Mouse (Mus musculus) heart, embryonic 12.5 days (tissue): ENCODE data around the gene Mindy4. TPM values are rescaled to one million over a fixed set of nuclear protein-coding genes. Genes with fewer than 3 reads are reported as not detected.

Source experiments
- ATAC-seq: fragments of 200-750 bp; cut with Nextera tagmentation; 2 replicates; pipeline ENCODE4 v1.8.0; 2017; ENCODE audit warnings: moderate TSS enrichment, moderate library complexity; ENCODE audit not compliant: insufficient number of reproducible peaks, low FRiP score
- H3K27ac ChIP-seq: fragments of 300-500 bp; sonication (generic); 2 replicates; pipeline ENCODE4 v1.5.1; 2016; ENCODE audit warnings: mild to moderate bottlenecking, moderate library complexity; ENCODE audit not compliant: poor library complexity, severe bottlenecking
- H3K27me3 ChIP-seq: fragments of 300-500 bp; sonication (generic); replicated peaks from 2 replicates; pipeline ENCODE4 v1.6.1; 2016; ENCODE audit warnings: mild to moderate bottlenecking, moderate library complexity
- H3K36me3 ChIP-seq: fragments of 300-500 bp; sonication (generic); 2 replicates; pipeline ENCODE4 v1.6.1; 2016; ENCODE audit warnings: mild to moderate bottlenecking, moderate library complexity
- H3K4me1 ChIP-seq: fragments of 300-500 bp; sonication (generic); replicated peaks from 2 replicates; pipeline ENCODE4 v1.6.1; 2016; ENCODE audit warnings: mild to moderate bottlenecking
- H3K4me2 ChIP-seq: fragments of 300-500 bp; sonication (generic); 2 replicates; pipeline ENCODE4 v1.6.1; 2016; ENCODE audit warnings: mild to moderate bottlenecking, moderate library complexity
- H3K4me3 ChIP-seq: fragments of 300-500 bp; sonication (generic); 2 replicates; pipeline ENCODE4 v1.5.1; 2016; ENCODE audit warnings: mild to moderate bottlenecking
- H3K9ac ChIP-seq: fragments of 300-500 bp; sonication (generic); 2 replicates; pipeline ENCODE4 v1.6.1; 2016; ENCODE audit warnings: mild to moderate bottlenecking, moderate library complexity
- H3K9me3 ChIP-seq: fragments of 300-500 bp; sonication (generic); replicated peaks from 2 replicates; pipeline ENCODE4 v1.6.1; 2016; ENCODE audit warnings: mild to moderate bottlenecking, moderate library complexity
- WGBS: fragments of 180-500 bp; shearing (Covaris S2); methylation state at CpG from one replicate; pipeline ENCODE4 v1.1.7; 2016; 5-methylcytosine and 5-hydroxymethylcytosine counted together
- polyA plus RNA-seq: library from polyadenylated mRNA; unstranded; fragments of >200 nt; fragmentation: Nextera tagmentation; extraction: Ambion mirVana; gene quantifications from 2 replicates; pipeline ENCODE4 v1.2.1, GENCODE M21; 2016

The Mindy4 gene
- polyA plus RNA-seq, 1 experiment from 2014 or later, result 7.8 TPM

DNA sequence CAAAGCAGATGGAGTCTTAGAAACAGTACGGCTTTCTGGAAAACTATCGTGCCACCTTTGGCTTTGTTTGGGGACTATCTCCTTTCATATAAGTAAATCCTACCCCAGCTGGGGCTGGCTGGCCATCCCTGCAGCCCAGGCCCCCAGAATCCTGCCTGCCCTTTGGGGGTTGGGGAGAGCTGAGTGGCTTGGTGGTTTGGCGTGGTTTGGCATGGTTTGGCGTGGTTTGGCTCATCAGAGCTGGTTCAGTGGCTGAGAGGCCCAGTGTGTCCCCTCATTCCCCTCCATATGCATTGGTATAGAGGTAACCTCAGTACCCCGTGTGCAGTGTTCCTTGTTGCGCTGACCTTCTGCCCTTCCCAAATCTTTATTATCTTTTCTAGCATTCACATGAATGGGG, 74.9 kb downstream of the Mindy4 start:
- Histone ChIP-seq H3K27ac (no peak overlapping the region), H3K9me3 (peaks cover 4% of the 10 kb centered on the region; the same call in 1 of the 2 replicates), H3K9ac (no peak overlapping the region), H3K27me3 (no peaks in the 10 kb centered on the region; the same call in none of the 2 replicates), H3K4me1 (peaks cover 55% of the 10 kb centered on the region), H3K4me3 (no peak overlapping the region), H3K4me2 (no peak overlapping the region), H3K36me3 (0 out of 2 replicates have a peak, but pooled peaks cover 2% of the 10 kb centered on the region)
- ATAC-seq, result no peak
- WGBS, result 76% methylated on average over 6 of the region's 6 CpGs

DNA sequence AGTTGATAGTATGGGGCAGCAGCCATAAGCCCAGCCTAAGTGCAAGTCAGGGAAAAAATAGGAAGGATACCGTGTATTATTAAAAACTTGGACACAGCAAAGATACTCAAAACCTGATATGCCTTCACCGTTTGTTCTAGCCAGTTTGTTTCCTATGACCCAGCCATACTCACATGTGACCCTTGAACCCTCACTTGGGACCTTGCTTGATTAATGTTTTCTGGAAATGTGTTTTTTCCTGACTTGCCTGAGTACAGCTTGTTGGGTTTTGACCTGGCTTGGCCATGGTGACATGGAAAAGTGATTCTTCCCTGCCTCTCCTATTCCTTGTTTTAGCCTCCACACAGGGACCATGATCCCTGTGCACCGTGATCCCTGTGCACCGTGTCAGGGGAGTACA, 75.3 kb downstream of the Mindy4 start:
- Histone ChIP-seq H3K4me3 (no peak overlapping the region), H3K9me3 (peaks cover 8% of the 10 kb centered on the region; the same call in 1 of the 2 replicates), H3K4me1 (peaks cover 51% of the 10 kb centered on the region), H3K27ac (no peak overlapping the region), H3K36me3 (0 out of 2 replicates have a peak, but pooled peaks cover 3% of the 10 kb centered on the region), H3K4me2 (no peak overlapping the region), H3K9ac (no peak overlapping the region), H3K27me3 (no peaks in the 10 kb centered on the region; the same call in none of the 2 replicates)
- WGBS, result 78% methylated on average over 4 of the region's 4 CpGs
- ATAC-seq, result no peak

DNA sequence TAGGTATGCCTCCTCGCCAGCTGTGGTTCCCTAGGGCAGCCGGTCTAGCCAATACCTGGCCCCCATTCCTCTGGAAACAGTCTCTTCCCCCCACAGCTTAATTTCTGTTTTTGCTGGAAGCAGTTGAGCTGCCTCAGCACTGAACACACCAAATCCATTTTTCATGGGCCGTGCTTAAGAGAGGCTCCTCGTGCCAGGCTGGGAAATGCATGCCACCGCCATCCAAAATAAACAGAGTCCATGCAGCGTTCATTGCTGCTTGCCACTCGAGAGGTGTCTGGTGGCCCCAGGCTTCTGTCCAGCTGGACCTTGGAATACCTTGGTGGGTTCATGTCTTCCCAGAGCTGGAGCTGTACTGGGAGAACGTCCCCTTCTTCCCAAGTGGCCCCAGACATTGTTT, 77.8 kb downstream of the Mindy4 start:
- H3K27me3 ChIP-seq, result no peaks in the 10 kb centered on the region; the same call in none of the 2 replicates
- H3K4me2 ChIP-seq, result no peak overlapping the region
- no peak for ATAC-seq
- H3K9me3 ChIP-seq, result peaks cover 8% of the 10 kb centered on the region; the same call in 1 of the 2 replicates
- no peak overlapping the region for H3K9ac ChIP-seq
- H3K27ac ChIP-seq, result no peak overlapping the region
- WGBS, result 86% methylated on average over 8 of the region's 8 CpGs
- 0 out of 2 replicates have a peak, but pooled peaks cover 3% of the 10 kb centered on the region for H3K36me3 ChIP-seq
- peaks cover 31% of the 10 kb centered on the region for H3K4me1 ChIP-seq
- no peak overlapping the region for H3K4me3 ChIP-seq

DNA sequence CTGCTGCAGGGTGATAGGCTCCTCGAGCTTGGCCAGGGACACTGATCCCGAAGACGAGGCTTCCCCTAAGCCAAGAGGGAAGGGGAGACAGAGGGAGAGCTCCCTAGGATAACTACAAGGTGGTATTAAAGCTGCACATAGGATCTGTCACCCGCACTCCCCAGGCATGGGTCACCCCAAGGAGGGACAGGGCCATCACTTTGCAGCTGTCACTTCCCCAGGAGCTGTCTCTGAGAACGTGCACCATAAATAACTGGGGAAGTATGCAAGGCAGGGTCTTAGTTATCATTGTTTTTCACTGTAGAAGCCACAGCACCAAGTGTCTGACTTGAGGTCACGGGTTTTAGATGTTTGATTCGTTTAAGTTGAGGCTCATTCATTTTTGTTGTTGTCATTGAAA, 78.5 kb downstream of the Mindy4 start:
- Histone ChIP-seq H3K9me3 (peaks cover 8% of the 10 kb centered on the region; the same call in 1 of the 2 replicates), H3K4me2 (no peak overlapping the region), H3K4me1 (peaks cover 24% of the 10 kb centered on the region), H3K4me3 (no peak overlapping the region), H3K9ac (no peak overlapping the region), H3K27ac (no peak overlapping the region), H3K27me3 (no peaks in the 10 kb centered on the region; the same call in none of the 2 replicates), H3K36me3 (0 out of 2 replicates have a peak, but pooled peaks cover 3% of the 10 kb centered on the region)
- ATAC-seq, result no peak
- 58% methylated on average over 7 of the region's 7 CpGs for whole genome bisulfite sequencing

DNA sequence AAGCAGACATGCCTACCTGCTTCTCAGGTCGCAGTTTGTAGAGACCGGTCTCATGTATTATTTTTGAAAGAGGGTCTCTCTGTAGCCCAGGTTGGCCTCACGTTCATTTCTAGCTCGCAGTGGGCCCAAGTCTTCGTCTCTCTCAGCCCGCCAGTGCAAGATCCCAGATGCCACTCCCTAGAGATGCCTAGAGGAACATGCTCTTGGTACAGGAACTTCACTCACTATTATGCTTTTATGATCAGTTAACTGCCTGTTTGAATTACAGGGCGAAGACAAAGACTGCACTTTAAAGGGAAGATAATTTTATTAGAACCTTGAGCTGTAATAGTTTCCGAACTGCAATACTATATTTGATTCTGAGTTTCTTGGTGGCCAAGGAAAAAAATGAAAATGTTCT, 79.2 kb downstream of the Mindy4 start:
- Histone ChIP-seq H3K27me3 (no peaks in the 10 kb centered on the region; the same call in 1 of the 2 replicates), H3K4me3 (no peak overlapping the region), H3K27ac (no peak overlapping the region), H3K36me3 (0 out of 2 replicates have a peak, but pooled peaks cover 3% of the 10 kb centered on the region), H3K9me3 (peaks cover 8% of the 10 kb centered on the region; the same call in 1 of the 2 replicates), H3K9ac (no peak overlapping the region), H3K4me2 (no peak overlapping the region), H3K4me1 (peaks cover 23% of the 10 kb centered on the region)
- ATAC-seq, result no peak
- 88% methylated on average over 8 of the region's 8 CpGs for WGBS

DNA sequence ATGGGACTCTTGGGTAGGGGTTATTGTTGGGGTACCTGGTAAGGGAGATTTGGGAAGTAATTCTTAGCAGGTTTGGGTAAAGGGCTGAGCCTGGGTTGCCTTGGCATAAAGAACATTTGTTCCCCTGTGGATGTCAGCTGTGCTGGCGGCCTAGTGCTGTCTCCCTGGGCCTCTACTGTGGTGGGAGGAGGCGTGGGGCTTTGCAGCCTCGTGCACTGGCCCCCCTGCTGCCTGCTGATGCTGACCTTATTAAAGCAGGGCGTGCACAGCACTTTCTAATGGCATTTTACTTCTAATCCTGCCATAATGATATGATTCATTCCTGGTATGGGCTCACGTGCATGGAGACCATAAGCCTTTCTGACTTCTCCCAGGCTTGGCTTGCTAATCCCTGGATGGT, 82.0 kb downstream of the Mindy4 start:
- no peak for ATAC-seq
- H3K27me3 ChIP-seq, result no peaks in the 10 kb centered on the region
- H3K36me3 ChIP-seq, result 0 out of 2 replicates have a peak, but pooled peaks cover 3% of the 10 kb centered on the region
- 61% methylated on average over 5 of the region's 5 CpGs for WGBS
- no peak overlapping the region for H3K4me3 ChIP-seq
- no peak overlapping the region for H3K27ac ChIP-seq
- peaks cover 8% of the 10 kb centered on the region; the same call in 1 of the 2 replicates for H3K9me3 ChIP-seq
- H3K4me1 ChIP-seq, result peaks cover 17% of the 10 kb centered on the region
- H3K4me2 ChIP-seq, result no peak overlapping the region
- H3K9ac ChIP-seq, result no peak overlapping the region

DNA sequence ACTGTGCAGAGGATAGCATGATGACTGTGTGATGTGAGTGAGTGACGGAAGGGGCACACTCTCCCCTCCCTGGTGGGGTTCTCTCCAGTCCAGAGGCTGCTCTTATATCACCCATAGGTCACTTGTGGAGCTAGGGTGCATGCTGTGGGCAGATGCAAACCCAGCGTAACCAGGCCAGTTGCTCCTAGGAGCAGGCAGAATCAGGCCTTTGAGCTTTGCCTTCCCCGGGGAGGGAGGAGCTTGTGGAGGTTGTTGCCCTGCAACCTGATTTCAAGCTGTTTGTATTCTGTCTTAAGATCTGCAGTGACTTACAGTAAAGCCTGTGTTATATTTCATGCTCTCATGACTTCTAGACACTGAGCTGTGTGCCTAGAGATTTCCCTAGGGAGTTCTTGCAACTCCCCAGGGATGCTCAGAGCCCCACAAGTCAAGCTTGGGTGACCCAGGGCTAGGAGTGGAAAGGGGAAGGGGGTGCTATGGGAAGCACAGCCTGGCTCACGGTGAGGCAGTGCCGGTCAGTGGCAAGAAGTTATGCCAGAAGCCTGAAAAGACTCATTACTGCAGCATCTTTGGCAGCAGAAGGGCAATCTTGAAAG, 84.9 kb downstream of the Mindy4 start:
- no peak for ATAC-seq
- H3K4me1 ChIP-seq, result no peaks in the 10 kb centered on the region
- H3K4me3 ChIP-seq, result no peak overlapping the region
- H3K27ac ChIP-seq, result no peak overlapping the region
- H3K9ac ChIP-seq, result no peak overlapping the region
- no peaks in the 10 kb centered on the region for H3K27me3 ChIP-seq
- H3K4me2 ChIP-seq, result no peak overlapping the region
- H3K9me3 ChIP-seq, result peaks cover 4% of the 10 kb centered on the region; the same call in 1 of the 2 replicates
- 87% methylated on average over 5 of the region's 5 CpGs for WGBS
- H3K36me3 ChIP-seq, result 0 out of 2 replicates have a peak, but pooled peaks cover under 1% of the 10 kb centered on the region

DNA sequence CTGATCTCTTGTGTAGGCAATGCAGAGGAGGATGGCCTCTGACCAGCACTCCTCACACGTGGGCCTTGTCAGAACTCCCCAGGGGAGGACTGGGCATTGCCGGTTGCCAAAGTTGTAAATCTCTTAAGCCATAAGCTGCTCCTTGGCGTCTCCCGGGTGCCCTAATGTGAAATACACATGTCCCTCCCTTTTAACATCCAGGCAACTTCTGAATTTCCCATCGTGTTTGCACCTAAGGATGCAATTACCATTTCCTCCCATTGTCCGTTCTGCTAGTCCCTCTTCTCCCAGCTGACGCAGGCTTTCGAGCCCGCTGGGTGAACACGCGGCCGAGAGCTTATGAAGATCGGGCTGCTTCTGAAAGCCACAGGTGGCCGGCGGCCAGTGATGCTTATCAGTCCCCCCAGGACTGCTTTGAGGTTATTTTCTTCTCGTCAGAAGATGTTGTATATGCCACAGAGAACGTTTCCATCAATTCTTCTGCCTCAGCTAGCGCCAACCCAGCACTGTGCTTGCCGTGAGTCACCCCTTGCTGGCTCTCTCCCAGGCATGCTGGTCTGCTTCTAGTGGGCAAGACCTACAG, 91.5 kb downstream of the Mindy4 start:
- ATAC-seq, result no peak
- 49% methylated on average over 19 of the region's 19 CpGs for WGBS
- no peaks in the 10 kb centered on the region for H3K9me3 ChIP-seq
- H3K4me1 ChIP-seq, result no peaks in the 10 kb centered on the region
- H3K4me3 ChIP-seq, result no peak overlapping the region
- no peak overlapping the region for H3K4me2 ChIP-seq
- H3K9ac ChIP-seq, result no peak overlapping the region
- H3K27ac ChIP-seq, result no peak overlapping the region
- peaks cover 3% of the 10 kb centered on the region; the same call in 1 of the 2 replicates for H3K36me3 ChIP-seq
- 0 out of 2 replicates have a peak, but pooled peaks cover 8% of the 10 kb centered on the region for H3K27me3 ChIP-seq

DNA sequence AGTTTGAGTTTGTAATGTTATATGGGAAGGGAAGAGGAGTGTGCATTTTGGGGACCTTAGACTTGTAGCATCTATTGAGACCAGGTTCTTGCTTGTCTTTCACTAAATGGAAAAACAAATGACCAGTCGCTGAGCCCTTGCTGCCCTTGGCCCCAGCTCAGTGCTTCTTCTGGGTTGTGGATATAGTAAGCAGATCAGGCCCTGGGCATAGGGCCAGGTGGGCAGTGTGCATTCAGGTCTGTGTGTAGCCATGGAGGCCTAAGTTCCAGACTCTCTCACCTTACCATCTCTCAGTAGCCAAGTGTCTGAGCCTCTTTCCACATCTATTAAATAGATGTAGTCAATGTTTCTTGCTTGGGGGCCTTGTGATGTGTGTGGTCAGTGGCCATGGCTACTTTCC, 92.1 kb downstream of the Mindy4 start:
- Histone ChIP-seq H3K4me2 (no peak overlapping the region), H3K9me3 (no peaks in the 10 kb centered on the region)
- ATAC-seq, result no peak

DNA sequence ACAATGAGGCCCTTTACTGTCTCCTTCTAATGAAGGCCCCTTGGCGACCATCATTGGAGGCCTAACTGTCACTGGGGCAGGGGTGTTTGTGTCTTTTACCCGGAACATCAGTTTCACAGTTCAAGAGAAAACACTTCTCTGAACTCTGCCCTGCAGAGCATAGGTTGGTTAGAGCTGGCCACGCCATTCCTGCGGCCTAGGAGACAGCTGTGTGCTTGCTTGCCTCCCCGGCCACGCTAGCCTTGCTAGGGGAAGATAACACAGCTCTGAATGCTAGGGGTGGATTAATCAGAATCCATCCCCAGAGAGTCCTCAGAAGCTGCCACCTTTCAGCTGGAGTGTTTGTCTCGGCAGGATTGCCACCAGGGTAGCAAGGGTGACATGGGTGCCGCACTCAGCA, 96.3 kb downstream of the Mindy4 start:
- H3K27ac ChIP-seq, result no peak overlapping the region
- H3K4me3 ChIP-seq, result no peak overlapping the region
- ATAC-seq, result no peak
- peaks cover 3% of the 10 kb centered on the region; the same call in 1 of the 2 replicates for H3K36me3 ChIP-seq
- H3K4me1 ChIP-seq, result no peaks in the 10 kb centered on the region
- 0 out of 2 replicates have a peak, but pooled peaks cover 8% of the 10 kb centered on the region for H3K27me3 ChIP-seq
- 75% methylated on average over 8 of the region's 8 CpGs for WGBS
- H3K9me3 ChIP-seq, result no peaks in the 10 kb centered on the region
- H3K4me2 ChIP-seq, result no peak overlapping the region
- H3K9ac ChIP-seq, result no peak overlapping the region

More for the DNA sequence above, 92.1 kb downstream of the Mindy4 start:
- 0 out of 2 replicates have a peak, but pooled peaks cover 8% of the 10 kb centered on the region for H3K27me3 ChIP-seq
- no peak overlapping the region for H3K27ac ChIP-seq
- H3K4me1 ChIP-seq, result no peaks in the 10 kb centered on the region
- H3K4me3 ChIP-seq, result no peak overlapping the region
- H3K36me3 ChIP-seq, result peaks cover 3% of the 10 kb centered on the region; the same call in 1 of the 2 replicates
- WGBS, result 82% methylated on average over 1 of the region's 1 CpGs
- no peak overlapping the region for H3K9ac ChIP-seq

DNA sequence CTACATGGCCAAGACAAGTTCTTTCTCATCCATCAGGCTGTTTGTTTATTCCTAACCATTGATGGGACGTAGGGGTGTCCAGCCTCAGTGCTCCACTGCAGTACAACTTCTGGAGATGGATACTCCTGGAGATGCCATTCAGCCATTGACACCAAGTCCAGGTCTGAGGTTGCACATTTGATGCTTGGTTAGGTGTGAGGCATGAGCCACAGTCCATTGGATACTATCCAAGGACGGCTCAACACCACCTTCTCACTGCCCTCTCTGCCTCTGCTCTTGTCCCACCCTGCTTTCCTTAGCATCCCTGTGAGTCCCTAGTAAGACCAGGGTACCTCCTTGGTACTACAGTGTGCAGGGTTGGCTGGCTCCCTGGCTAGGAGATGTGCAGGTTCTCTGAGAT, 96.7 kb downstream of the Mindy4 start:
- Histone ChIP-seq H3K9ac (no peak overlapping the region), H3K36me3 (peaks cover 3% of the 10 kb centered on the region; the same call in 1 of the 2 replicates), H3K4me3 (no peak overlapping the region), H3K27me3 (0 out of 2 replicates have a peak, but pooled peaks cover 8% of the 10 kb centered on the region), H3K4me2 (no peak overlapping the region), H3K9me3 (no peaks in the 10 kb centered on the region), H3K4me1 (no peaks in the 10 kb centered on the region), H3K27ac (no peak overlapping the region)
- ATAC-seq, result no peak
- 83% methylated on average over 2 of the region's 2 CpGs for WGBS
